ENCODE assay signal across 16 mouse cellular contexts in the genomic region with DNA sequence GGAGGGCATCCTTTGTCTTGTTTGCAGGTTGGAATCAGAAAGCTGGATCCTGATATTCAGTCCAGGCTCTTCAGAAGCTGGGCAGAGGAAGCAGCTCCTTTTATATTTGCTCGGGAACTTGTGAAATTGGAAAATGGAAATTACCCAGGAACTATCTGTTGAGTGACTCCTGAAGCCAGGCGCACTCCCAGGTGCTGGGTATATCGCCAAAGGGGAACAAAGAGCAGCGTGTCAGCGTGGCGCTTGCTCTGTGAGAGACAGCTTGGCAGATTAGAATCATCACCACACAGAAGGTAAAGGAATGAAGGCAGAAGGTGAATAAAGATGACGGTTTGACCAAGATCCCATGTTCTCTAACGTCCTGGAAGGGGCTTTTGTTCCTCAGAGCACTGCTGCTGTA.
DNase-seq lines count a peak whose midpoint lies in the region; ATAC-seq and TF ChIP-seq lines count a peak whose summit lies in the region.
"Had no signal": no experiment of that assay in that cellular context is flagged by ENCODE, and none has a peak within 500 bp of the region (broad histone marks: within the 10 kb centered on the region; RNA-seq: fewer than 3 reads in every experiment).

No protein-coding gene starts in this region.

- no peak overlapping the region for H3K4me2 ChIP-seq in hindbrain, embryonic 12.5 days (replicated peaks)
- no peak overlapping the region for H3K4me2 ChIP-seq in forebrain, embryonic 14.5 days (ENCODE audit: low read length)
- no peak overlapping the region for H3K4me2 ChIP-seq in hindbrain, postnatal 0 days (ENCODE audit: low read depth, low read length)
- H3K4me2 ChIP-seq in midbrain, postnatal 0 days (ENCODE audit: low read depth, low read length, poor library complexity, severe bottlenecking), result no peak overlapping the region
- H3K4me2 ChIP-seq: limb, embryonic 15.5 days had no signal

- H3K9ac ChIP-seq in hindbrain, embryonic 12.5 days, result no peak overlapping the region
- peak overlapping the region; percentile 22; the same call in 1 of the 2 replicates for H3K9ac ChIP-seq in forebrain, embryonic 14.5 days (ENCODE audit: low read length)
- H3K9ac ChIP-seq in hindbrain, postnatal 0 days (replicated peaks; ENCODE audit: low read length), result no peak overlapping the region
- H3K9ac ChIP-seq in midbrain, postnatal 0 days (replicated peaks; ENCODE audit: low read length, poor library complexity, severe bottlenecking), result peak overlapping the region; percentile 39; the same call in 1 of the 2 replicates
- H3K9ac ChIP-seq: limb, embryonic 15.5 days had no signal

- TF ChIP-seq CTCF in hindbrain, postnatal 0 days (IDR thresholded peaks at IDR 0.05; ENCODE audit: low read depth), result no peak
- TF ChIP-seq CTCF in midbrain, postnatal 0 days (IDR thresholded peaks at IDR 0.05), result no peak

- no peaks in the 10 kb centered on the region for H3K9me3 ChIP-seq in hindbrain, embryonic 10.5 days
- H3K9me3 ChIP-seq in hindbrain, embryonic 12.5 days (replicated peaks), result no peaks in the 10 kb centered on the region
- H3K9me3 ChIP-seq in forebrain, embryonic 14.5 days (replicated peaks; ENCODE audit: control insufficient read depth, low read length), result no peaks in the 10 kb centered on the region
- H3K9me3 ChIP-seq in hindbrain, postnatal 0 days (ENCODE audit: low read length), result no peaks in the 10 kb centered on the region
- no peaks in the 10 kb centered on the region for H3K9me3 ChIP-seq in midbrain, postnatal 0 days (ENCODE audit: low read length)
- H3K9me3 ChIP-seq: heart, embryonic 10.5 days; limb, embryonic 15.5 days had no signal

- no peaks in the 10 kb centered on the region for H3K27me3 ChIP-seq in hindbrain, embryonic 10.5 days (ENCODE audit: insufficient read depth, poor library complexity, severe bottlenecking)
- no peaks in the 10 kb centered on the region for H3K27me3 ChIP-seq in hindbrain, embryonic 12.5 days
- no peaks in the 10 kb centered on the region for H3K27me3 ChIP-seq in forebrain, embryonic 14.5 days (replicated peaks; ENCODE audit: control insufficient read depth, insufficient read depth, low read length)
- H3K27me3 ChIP-seq in hindbrain, postnatal 0 days (ENCODE audit: insufficient read depth, low read length), result no peaks in the 10 kb centered on the region
- H3K27me3 ChIP-seq in midbrain, postnatal 0 days (ENCODE audit: insufficient read depth, low read length), result no peaks in the 10 kb centered on the region
- H3K27me3 ChIP-seq: CH12.LX; limb, embryonic 15.5 days had no signal

- H3K27ac ChIP-seq in hindbrain, embryonic 10.5 days, result peak overlapping the region; percentile 66
- H3K27ac ChIP-seq in hindbrain, embryonic 12.5 days, result no peak overlapping the region
- peak overlapping the region; percentile 53 for H3K27ac ChIP-seq in forebrain, embryonic 14.5 days (ENCODE audit: low read depth, low read length)
- H3K27ac ChIP-seq in hindbrain, postnatal 0 days, result peak overlapping the region; percentile 23; the same call in 1 of the 2 replicates
- H3K27ac ChIP-seq in midbrain, postnatal 0 days (ENCODE audit: low read depth, low read length), result peak overlapping the region; percentile 51; the same call in 1 of the 2 replicates
- H3K27ac ChIP-seq: heart, embryonic 10.5 days; limb, embryonic 15.5 days had no signal

- H3K4me3 ChIP-seq in hindbrain, embryonic 10.5 days, result no peak overlapping the region
- H3K4me3 ChIP-seq in hindbrain, embryonic 12.5 days, result no peak overlapping the region
- no peak overlapping the region for H3K4me3 ChIP-seq in forebrain, embryonic 14.5 days (ENCODE audit: low read depth, low read length)
- H3K4me3 ChIP-seq in hindbrain, postnatal 0 days (ENCODE audit: low read length), result no peak overlapping the region
- no peak overlapping the region for H3K4me3 ChIP-seq in midbrain, postnatal 0 days (ENCODE audit: low read depth, low read length)
- H3K4me3 ChIP-seq: heart, embryonic 10.5 days; limb, embryonic 15.5 days had no signal

- peaks cover 50% of the 10 kb centered on the region for H3K4me1 ChIP-seq in hindbrain, embryonic 10.5 days (replicated peaks)
- H3K4me1 ChIP-seq in hindbrain, embryonic 12.5 days, result peaks cover 32% of the 10 kb centered on the region
- H3K4me1 ChIP-seq in forebrain, embryonic 14.5 days (ENCODE audit: control insufficient read depth, insufficient read depth, low read length), result peaks cover 40% of the 10 kb centered on the region
- peaks cover 5% of the 10 kb centered on the region for H3K4me1 ChIP-seq in hindbrain, postnatal 0 days (ENCODE audit: insufficient read depth, low read length)
- peaks cover 13% of the 10 kb centered on the region for H3K4me1 ChIP-seq in midbrain, postnatal 0 days (ENCODE audit: insufficient read depth, low read length)

- WGBS in hindbrain, embryonic 10.5 days, result 58% methylated on average over 8 of the region's 8 CpGs
- WGBS in hindbrain, embryonic 12.5 days, result 50% methylated on average over 8 of the region's 8 CpGs
- 36% methylated on average over 8 of the region's 8 CpGs for WGBS in forebrain, embryonic 14.5 days
- WGBS in hindbrain, postnatal 0 days, result 26% methylated on average over 8 of the region's 8 CpGs
- WGBS in midbrain, postnatal 0 days, result 31% methylated on average over 8 of the region's 8 CpGs

- DNase-seq in hindbrain, embryonic 10.5 days (ENCODE audit: low spot score), result no peak
- peak; percentile 55 for DNase-seq in forebrain, embryonic 14.5 days (ENCODE audit: low spot score)
- DNase-seq in hindbrain, postnatal 0 days (ENCODE audit: low spot score), result no peak
- DNase-seq in midbrain, postnatal 0 days (ENCODE audit: low spot score), result no peak
- no peak for DNase-seq in gastrocnemius, postnatal 10 days
- DNase-seq in testis, postnatal 14 days (ENCODE audit: low spot score), result no peak
- DNase-seq: adrenal gland, postnatal 25 days; cerebellum, adult 11-12 months; gastrocnemius, postnatal 25 days; kidney, adult 11 months; thymus, postnatal 36 days had no signal

- no peak for ATAC-seq in hindbrain, embryonic 12.5 days (ENCODE audit: low FRiP score)
- ATAC-seq in forebrain, embryonic 14.5 days, result no peak
- no peak for ATAC-seq in hindbrain, postnatal 0 days
- no peak for ATAC-seq in midbrain, postnatal 0 days (ENCODE audit: low FRiP score)
- ATAC-seq: lung, postnatal 0 days had no signal

- H3K36me3 ChIP-seq in hindbrain, embryonic 10.5 days, result no peaks in the 10 kb centered on the region
- no peaks in the 10 kb centered on the region for H3K36me3 ChIP-seq in hindbrain, embryonic 12.5 days
- H3K36me3 ChIP-seq in forebrain, embryonic 14.5 days (ENCODE audit: control insufficient read depth, insufficient read depth, low read length), result no peaks in the 10 kb centered on the region
- H3K36me3 ChIP-seq in hindbrain, postnatal 0 days (ENCODE audit: insufficient read depth, low read length), result no peaks in the 10 kb centered on the region
- no peaks in the 10 kb centered on the region for H3K36me3 ChIP-seq in midbrain, postnatal 0 days (ENCODE audit: insufficient read depth, low read length)
- H3K36me3 ChIP-seq: heart, embryonic 10.5 days; limb, embryonic 15.5 days had no signal

Comparison
In these comparisons a context has a peak if more than half of its experiments do, and no peak if none do; other contexts are left out.
1. H3K9ac ChIP-seq: peak in forebrain, embryonic 14.5 days (single experiment) and midbrain, postnatal 0 days (single experiment); none in hindbrain, embryonic 12.5 days (single experiment) and hindbrain, postnatal 0 days (single experiment).